Mouse (Mus musculus) E14TG2a.4 (cell line): ENCODE measurements around the gene Skida1.

Experiments
- CTCF ChIP-seq: conservative IDR thresholded peaks from 2 replicates; pipeline ENCODE4 v1.5.1; 2014; ENCODE audit warnings: low read length
- POU5F1 ChIP-seq: IDR thresholded peaks from 2 replicates; pipeline ENCODE4 v1.6.1; 2014; ENCODE audit warnings: low read length, borderline replicate concordance

GRCm38 (mm10) chr2:18047646-18048452, 1.0 kb downstream of the Skida1 start:
- no peak for TF ChIP-seq CTCF
- no peak for TF ChIP-seq POU5F1
